Mouse (Mus musculus) neural tube, embryonic 11.5 days (tissue): ENCODE results near the gene Trim7. TPM values are rescaled to one million over a fixed set of nuclear protein-coding genes. Genes with fewer than 3 reads are reported as not detected.

Experiments
- ATAC-seq: fragments of 200-750 bp; cut with Nextera tagmentation; 2 replicates; pipeline ENCODE4 v1.8.0; 2017; ENCODE audit warnings: moderate number of reproducible peaks, mild to moderate bottlenecking, moderate TSS enrichment, moderate library complexity; ENCODE audit not compliant: insufficient read depth, low FRiP score, low TSS enrichment
- DNase-seq: peaks from one replicate; pipeline ENCODE4 v3.0.0-alpha.2; 2015; ENCODE audit warnings: low spot score
- H3K27ac ChIP-seq: fragments of 300-500 bp; sonication (generic); 2 replicates; pipeline ENCODE4 v1.5.1; 2014; ENCODE audit warnings: low read depth, mild to moderate bottlenecking, low read length
- H3K27me3 ChIP-seq: fragments of 300-500 bp; sonication (generic); 2 replicates; pipeline ENCODE4 v1.6.1; 2014; ENCODE audit warnings: mild to moderate bottlenecking, low read length, mixed read lengths; ENCODE audit not compliant: control insufficient read depth, insufficient read depth
- H3K36me3 ChIP-seq: fragments of 300-500 bp; sonication (generic); 2 replicates; pipeline ENCODE4 v1.6.1; 2014; ENCODE audit warnings: mild to moderate bottlenecking, low read length, moderate library complexity, mixed read lengths; ENCODE audit not compliant: control insufficient read depth, insufficient read depth
- H3K4me1 ChIP-seq: fragments of 300-500 bp; sonication (generic); 2 replicates; pipeline ENCODE4 v1.6.1; 2014; ENCODE audit warnings: low read length, mixed read lengths; ENCODE audit not compliant: control insufficient read depth, insufficient read depth
- H3K4me2 ChIP-seq: fragments of 300-500 bp; sonication (generic); 2 replicates; pipeline ENCODE4 v1.6.1; 2014; ENCODE audit warnings: low read depth, mild to moderate bottlenecking, moderate library complexity
- H3K4me3 ChIP-seq: fragments of 300-500 bp; sonication (generic); 2 replicates; pipeline ENCODE4 v1.5.1; 2014; ENCODE audit warnings: low read depth, low read length
- H3K9ac ChIP-seq: fragments of 300-500 bp; sonication (generic); 2 replicates; pipeline ENCODE4 v1.6.1; 2014; ENCODE audit warnings: mild to moderate bottlenecking, low read length
- H3K9me3 ChIP-seq: fragments of 300-500 bp; sonication (generic); 2 replicates; pipeline ENCODE4 v1.6.1; 2016; ENCODE audit warnings: low read length; ENCODE audit not compliant: control insufficient read depth
- WGBS: fragments of 180-500 bp; shearing (Covaris S2); extraction: QIAGEN DNeasy Blood & Tissue Kit; methylation state at CpG from one replicate; pipeline ENCODE4 v1.1.7; 2014; 5-methylcytosine and 5-hydroxymethylcytosine counted together
- polyA plus RNA-seq: library from polyadenylated mRNA; unstranded; fragments of >200 nt; fragmentation: Nextera tagmentation; extraction: Ambion mirVana; gene quantifications from 2 replicates; pipeline ENCODE4 v1.2.1, GENCODE M21; 2014

Gene Trim7
- polyA plus RNA-seq, 1 experiment from 2014 or later, result 0.97 TPM

GRCm38 (mm10) chr11:48859014-48859413, 33.1 kb downstream of the Trim7 start:
- H3K9ac ChIP-seq, result no peak overlapping the region
- H3K9me3 ChIP-seq, result no peaks in the 10 kb centered on the region
- 0 out of 2 replicates have a peak, but pooled peaks cover 5% of the 10 kb centered on the region for H3K4me1 ChIP-seq
- no peaks in the 10 kb centered on the region for H3K36me3 ChIP-seq
- no peaks in the 10 kb centered on the region for H3K27me3 ChIP-seq
- no peak overlapping the region for H3K4me3 ChIP-seq
- ATAC-seq (no peak), DNase-seq (peak; percentile 51)
- no peak overlapping the region for H3K27ac ChIP-seq
- H3K4me2 ChIP-seq, result peak overlapping the region; percentile 56; the same call in 1 of the 2 replicates
- WGBS, result 0% methylated on average over 6 of the region's 6 CpGs

GRCm38 (mm10) chr11:48862784-48863319, 36.9 kb downstream of the Trim7 start:
- WGBS, result 80% methylated on average over 1 of the region's 1 CpGs
- DNase-seq (no peak), ATAC-seq (no peak)

DNA sequence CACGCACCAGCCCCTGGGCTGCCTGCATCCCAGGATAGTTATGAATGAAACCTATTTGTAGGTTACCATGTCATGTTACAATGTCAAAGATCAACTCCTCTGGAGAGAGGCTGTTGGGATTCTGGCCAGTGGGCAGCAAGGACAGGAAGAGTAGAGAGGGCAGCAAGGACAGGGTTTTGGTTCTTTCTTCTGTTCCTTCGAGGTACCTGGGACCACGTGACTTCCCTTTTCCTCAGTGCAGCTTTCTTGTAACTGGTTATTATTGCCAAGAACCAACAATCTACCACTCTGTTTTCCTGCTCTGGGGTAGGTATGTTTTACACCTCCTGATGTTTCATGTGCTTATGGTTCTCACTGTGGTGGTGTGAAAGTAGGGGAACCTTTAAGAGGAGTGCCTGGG, 37.9 kb downstream of the Trim7 start:
- Histone ChIP-seq H3K9ac (no peak overlapping the region), H3K27me3 (no peaks in the 10 kb centered on the region), H3K4me2 (no peak overlapping the region), H3K4me3 (no peak overlapping the region), H3K27ac (no peak overlapping the region), H3K9me3 (no peaks in the 10 kb centered on the region), H3K4me1 (no peaks in the 10 kb centered on the region), H3K36me3 (no peaks in the 10 kb centered on the region)
- WGBS, result 91% methylated on average over 3 of the region's 3 CpGs
- no peak for ATAC-seq
- no peak for DNase-seq

More at GRCm38 (mm10) chr11:48862784-48863319, 36.9 kb downstream of the Trim7 start:
- no peaks in the 10 kb centered on the region for H3K4me1 ChIP-seq
- H3K36me3 ChIP-seq, result no peaks in the 10 kb centered on the region
- H3K4me2 ChIP-seq, result no peak overlapping the region
- no peaks in the 10 kb centered on the region for H3K27me3 ChIP-seq
- no peak overlapping the region for H3K4me3 ChIP-seq
- H3K9me3 ChIP-seq, result no peaks in the 10 kb centered on the region
- no peak overlapping the region for H3K9ac ChIP-seq
- no peak overlapping the region for H3K27ac ChIP-seq

DNA sequence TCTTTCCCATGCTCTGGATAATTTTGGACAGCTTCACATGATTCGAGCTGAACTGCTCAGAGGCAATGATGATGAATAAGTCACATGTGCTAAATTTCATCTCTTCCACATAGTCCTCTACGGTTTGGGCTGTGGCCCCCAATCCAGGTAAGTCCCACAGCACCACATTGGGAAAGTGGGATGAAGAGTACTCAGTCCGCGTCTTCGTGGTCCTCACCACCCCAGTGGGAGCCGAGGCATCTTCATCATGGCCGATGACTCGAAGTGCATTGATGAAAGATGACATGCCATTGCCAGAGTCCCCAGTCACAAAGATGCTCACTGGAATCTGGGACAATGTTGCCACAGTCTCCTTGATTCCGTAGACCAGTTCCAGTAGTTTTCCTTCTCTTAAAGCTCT, 40.5 kb downstream of the Trim7 start:
- H3K4me1 ChIP-seq, result no peaks in the 10 kb centered on the region
- no peaks in the 10 kb centered on the region for H3K9me3 ChIP-seq
- no peak overlapping the region for H3K4me2 ChIP-seq
- no peak for DNase-seq
- no peak overlapping the region for H3K27ac ChIP-seq
- H3K9ac ChIP-seq, result no peak overlapping the region
- H3K4me3 ChIP-seq, result no peak overlapping the region
- ATAC-seq, result no peak
- H3K27me3 ChIP-seq, result no peaks in the 10 kb centered on the region
- no peaks in the 10 kb centered on the region for H3K36me3 ChIP-seq
- 95% methylated on average over 9 of the region's 9 CpGs for WGBS

DNA sequence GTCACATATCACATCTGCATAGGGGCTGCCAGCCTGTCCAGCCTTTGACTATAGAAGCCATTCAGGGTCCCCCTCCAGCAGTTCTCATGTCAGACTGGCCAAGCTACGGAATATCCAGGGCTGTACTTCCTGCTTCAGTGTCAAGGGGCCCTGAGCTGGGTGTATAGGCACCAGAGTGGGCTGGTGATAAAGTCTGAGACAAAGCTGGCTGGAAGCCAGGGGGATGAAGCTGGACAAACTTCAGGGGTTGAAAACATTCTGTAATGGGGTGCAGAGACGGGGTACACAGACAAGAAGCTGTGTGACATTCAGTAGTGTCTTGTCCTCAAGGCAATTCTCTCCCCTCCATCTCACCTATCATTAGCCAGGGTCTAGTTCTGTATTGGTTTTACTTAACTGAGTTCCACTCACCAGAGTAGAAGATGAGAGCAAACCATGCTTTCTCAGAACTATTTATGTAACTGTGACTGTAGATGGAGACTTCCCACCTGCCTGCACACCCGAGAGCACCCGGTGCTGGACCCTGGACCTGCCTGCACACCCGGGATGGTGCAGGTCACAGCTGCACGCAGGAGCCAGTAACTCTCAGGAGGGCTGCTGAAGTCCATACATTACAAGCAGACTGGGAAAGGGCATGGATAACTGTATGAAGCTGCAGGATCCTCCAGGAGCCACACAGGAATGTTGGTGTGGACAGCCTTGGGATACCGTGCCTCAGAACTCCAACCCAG, 43.6 kb downstream of the Trim7 start:
- DNase-seq (no peak), ATAC-seq (no peak)
- H3K9me3 ChIP-seq, result no peaks in the 10 kb centered on the region
- H3K27ac ChIP-seq, result no peak overlapping the region
- 82% methylated on average over 7 of the region's 7 CpGs for WGBS
- no peak overlapping the region for H3K9ac ChIP-seq
- H3K4me2 ChIP-seq, result no peak overlapping the region
- H3K27me3 ChIP-seq, result no peaks in the 10 kb centered on the region
- H3K4me3 ChIP-seq, result no peak overlapping the region
- H3K4me1 ChIP-seq, result 0 out of 2 replicates have a peak, but pooled peaks cover 3% of the 10 kb centered on the region
- no peaks in the 10 kb centered on the region for H3K36me3 ChIP-seq

DNA sequence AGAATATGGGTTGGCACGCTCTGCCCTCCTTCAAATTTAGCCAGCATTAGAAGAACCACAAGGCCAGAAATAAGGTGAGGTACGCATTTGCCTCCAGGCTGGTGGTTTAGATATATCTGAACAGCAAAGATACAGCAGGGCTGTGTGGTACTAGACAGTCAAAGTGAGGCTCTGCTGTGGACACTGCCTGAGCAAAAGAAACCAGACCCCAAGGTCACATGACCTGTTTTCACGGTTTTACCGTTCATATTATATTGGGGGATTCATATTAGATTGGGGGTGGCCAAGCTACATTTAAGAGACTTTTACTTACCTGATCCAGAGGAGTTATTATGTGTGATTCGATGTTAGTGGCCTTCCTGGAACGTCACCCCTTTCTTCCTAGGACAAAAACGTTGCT, 44.8 kb downstream of the Trim7 start:
- H3K4me3 ChIP-seq, result peak overlapping the region; percentile 38

DNA sequence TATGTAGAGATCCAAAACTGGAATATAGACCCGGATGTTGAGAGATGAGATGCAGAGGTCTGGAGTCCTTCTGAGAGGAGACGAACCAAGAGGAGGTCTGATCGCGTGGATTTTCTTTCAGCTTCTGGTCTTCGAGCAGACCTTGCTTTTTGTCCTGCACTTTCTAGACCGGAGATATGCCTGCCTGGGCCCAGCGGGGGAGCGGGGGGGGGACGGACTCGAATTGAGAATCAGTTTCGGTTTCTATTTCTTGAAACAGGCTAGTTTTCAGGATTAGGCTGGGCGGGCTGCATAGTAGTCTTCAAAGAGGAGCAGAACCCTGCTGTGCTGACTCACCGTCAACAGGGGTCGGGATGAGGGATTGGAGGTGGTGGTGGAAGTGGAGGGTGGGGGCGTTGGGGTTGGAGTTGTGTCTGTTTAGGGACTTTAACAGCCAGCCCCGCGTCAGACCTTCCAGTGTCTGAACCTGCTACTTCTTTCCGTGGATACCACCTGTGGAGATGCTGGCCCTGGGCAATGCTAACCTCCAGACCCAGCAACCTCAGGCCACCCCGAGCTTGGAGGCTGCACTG, 45.3 kb downstream of the Trim7 start, which contains the start of gene Irgm1:
Gene Irgm1, minus strand, starts transcription at position 483 of the 572 bp plus-strand sequence.
- Histone ChIP-seq H3K4me1 (0 out of 2 replicates have a peak, but pooled peaks cover 3% of the 10 kb centered on the region), H3K4me2 (peak within 1 kb of the TSS; percentile 43), H3K9ac (peak within 1 kb of the TSS; percentile 54), H3K36me3 (no peaks in the 10 kb centered on the region), H3K4me3 (peak within 1 kb of the TSS; percentile 38), H3K27me3 (no peaks in the 10 kb centered on the region), H3K9me3 (no peaks in the 10 kb centered on the region), H3K27ac (no peak within 1 kb of the TSS)
- ATAC-seq (peak; percentile 48), DNase-seq (peak; percentile 45)
- WGBS, result 2% methylated on average over 19 of the region's 19 CpGs

More for the DNA sequence above, 44.8 kb downstream of the Trim7 start:
- Histone ChIP-seq H3K36me3 (no peaks in the 10 kb centered on the region), H3K9ac (peak overlapping the region; percentile 54), H3K4me2 (peak overlapping the region; percentile 43), H3K4me1 (0 out of 2 replicates have a peak, but pooled peaks cover 3% of the 10 kb centered on the region), H3K27me3 (no peaks in the 10 kb centered on the region), H3K9me3 (no peaks in the 10 kb centered on the region), H3K27ac (no peak overlapping the region)
- WGBS, result 44% methylated on average over 7 of the region's 7 CpGs
- ATAC-seq, result no peak
- no peak for DNase-seq

- H3K36me3 ChIP-seq, result no peaks in the 10 kb centered on the region
- no peaks in the 10 kb centered on the region for H3K27me3 ChIP-seq
- H3K4me3 ChIP-seq, result peak overlapping the region; percentile 38
- WGBS, result 8% methylated on average over 17 of the region's 17 CpGs
- H3K9me3 ChIP-seq, result no peaks in the 10 kb centered on the region
- H3K4me1 ChIP-seq, result 0 out of 2 replicates have a peak, but pooled peaks cover 3% of the 10 kb centered on the region
- ATAC-seq (no peak), DNase-seq (peak; percentile 35)
- peak overlapping the region; percentile 43 for H3K4me2 ChIP-seq
- H3K9ac ChIP-seq, result peak overlapping the region; percentile 0; the same call in 1 of the 2 replicates
- H3K27ac ChIP-seq, result no peak overlapping the region
Measured at GRCm38 (mm10) chr11:48871817-48872541, 46.0 kb downstream of the Trim7 start.
